Mouse (Mus musculus) urinary bladder, adult 18-20 months (tissue): ENCODE results near the gene Fhl2.
"Not testable (repeated sequence)": the region's sequence is repeated elsewhere in the genome, so short reads cannot be mapped to it uniquely, and the experiment has no call there.

Experiments
- DNase-seq, 2 experiments: peaks; one replicate each; pipeline ENCODE4 v3.0.0; 2022; ENCODE audit warnings: low spot score in 2 of 2, mixed read lengths in 2 of 2

The Fhl2 gene

GRCm38 (mm10) chr1:43150225-43150624, 46.6 kb downstream of the Fhl2 start:
- DNase-seq = no peak

GRCm38 (mm10) chr1:43147474-43147873, 49.3 kb downstream of the Fhl2 start:
- DNase-seq = no peak

GRCm38 (mm10) chr1:43145388-43145787, 51.4 kb downstream of the Fhl2 start:
- DNase-seq = peak in 1 of 2 experiments; percentile 13

GRCm38 (mm10) chr1:43144338-43144906, 52.4 kb downstream of the Fhl2 start:
- DNase-seq = no peak

GRCm38 (mm10) chr1:43143791-43144190, 53.0 kb downstream of the Fhl2 start:
- no peak for DNase-seq

DNA sequence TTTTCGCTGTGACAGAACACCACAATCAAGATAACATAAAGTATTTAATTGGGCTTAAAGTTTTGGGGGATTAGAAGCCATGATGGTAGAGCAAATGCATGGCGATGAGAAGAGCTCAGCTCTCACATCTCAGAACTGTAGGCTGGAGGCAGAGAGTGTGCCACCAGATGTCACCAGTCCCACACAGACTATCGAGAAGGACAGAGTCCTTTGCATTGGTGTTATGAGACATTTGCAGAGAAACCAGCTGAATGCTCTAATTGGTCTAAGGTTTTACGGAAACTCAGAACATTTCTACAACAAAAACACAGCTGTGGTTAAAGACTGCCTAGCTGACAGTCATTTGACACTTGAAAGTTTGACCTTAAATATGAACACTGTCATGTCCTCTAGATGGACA, 53.5 kb downstream of the Fhl2 start:
- DNase-seq = no peak

GRCm38 (mm10) chr1:43142849-43143248, 53.9 kb downstream of the Fhl2 start:
- DNase-seq = no peak

GRCm38 (mm10) chr1:43141555-43141961, 55.2 kb downstream of the Fhl2 start:
- no peak for DNase-seq

- peak; percentile 67 to 76 for DNase-seq
Observed at GRCm38 (mm10) chr1:43139587-43140266, 57.1 kb downstream of the Fhl2 start.

- no peak for DNase-seq
Observed at GRCm38 (mm10) chr1:43138268-43138812, 58.4 kb downstream of the Fhl2 start.

- no peak for DNase-seq
Observed at GRCm38 (mm10) chr1:43137334-43137733, 59.5 kb downstream of the Fhl2 start.

DNA sequence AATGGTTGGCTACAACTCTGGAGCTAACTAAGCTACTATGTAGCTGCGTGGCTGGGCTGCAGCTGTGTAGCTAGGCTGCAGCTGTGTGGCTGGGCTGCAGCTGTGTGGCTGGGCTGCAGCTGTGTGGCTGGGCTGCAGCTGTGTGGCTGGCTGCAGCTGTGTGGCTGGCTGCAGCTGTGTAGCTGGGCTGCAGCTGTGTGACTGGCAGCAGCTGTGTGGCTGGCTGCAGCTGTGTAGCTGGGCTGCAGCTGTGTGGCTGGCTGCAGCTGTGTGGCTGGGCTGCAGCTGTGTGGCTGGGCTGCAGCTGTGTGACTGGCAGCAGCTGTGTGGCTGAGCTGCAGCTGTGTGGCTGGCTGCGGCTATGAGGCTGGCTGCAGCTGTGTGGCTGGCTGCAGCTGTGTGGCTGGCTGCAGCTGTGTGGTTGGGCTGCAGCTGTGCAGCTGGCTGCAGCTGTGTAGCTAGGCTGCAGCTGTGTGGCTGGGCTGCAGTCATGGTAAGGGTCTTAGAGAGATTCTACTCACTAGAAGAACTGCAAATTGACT, 60.2 kb downstream of the Fhl2 start:
- not testable (repeated sequence) for DNase-seq

DNA sequence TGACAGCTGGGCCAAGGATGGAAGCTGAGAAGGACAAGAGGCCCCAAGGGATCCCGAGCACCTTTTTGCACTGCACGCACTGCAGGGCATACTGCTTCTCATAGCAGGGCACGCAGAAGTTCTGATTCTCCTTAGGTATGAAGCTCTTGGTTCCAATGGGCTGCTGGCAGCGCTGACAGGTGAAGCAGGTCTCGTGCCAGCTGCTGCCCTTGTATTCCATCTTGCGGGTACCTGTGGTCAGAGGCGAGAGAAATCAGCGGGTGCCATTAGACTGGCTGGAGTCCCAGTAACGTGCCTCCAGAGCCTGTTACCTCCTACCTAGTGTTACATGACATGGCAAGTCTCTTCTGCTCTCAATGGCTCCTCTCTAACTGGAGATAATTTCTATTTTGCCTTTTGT, 65.2 kb downstream of the Fhl2 start:
- no peak for DNase-seq

- no peak for DNase-seq
Observed at GRCm38 (mm10) chr1:43130219-43130981, 66.4 kb downstream of the Fhl2 start.

GRCm38 (mm10) chr1:43127820-43128610, 68.8 kb downstream of the Fhl2 start:
- DNase-seq = no peak

DNA sequence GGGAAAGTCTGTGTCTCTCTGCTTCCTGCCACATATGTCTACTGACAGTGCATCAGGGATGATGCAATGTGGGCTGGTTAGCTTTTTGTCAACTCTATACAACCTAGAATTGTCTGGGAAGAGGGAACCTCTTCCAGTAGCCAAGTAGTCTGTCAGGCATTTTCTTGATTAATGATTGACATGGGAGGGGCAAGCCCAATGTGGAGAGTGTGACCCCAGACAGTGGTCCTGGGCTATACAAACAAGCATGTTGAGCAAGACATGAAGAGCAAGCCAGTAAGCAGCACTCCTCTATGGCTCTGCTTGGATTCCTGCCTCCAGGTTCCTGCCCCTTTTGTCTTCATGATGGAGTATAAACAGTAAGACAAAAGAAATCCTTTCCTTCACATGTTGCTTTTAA, 69.6 kb downstream of the Fhl2 start:
- no peak for DNase-seq

- no peak for DNase-seq
Observed at GRCm38 (mm10) chr1:43124726-43125125, 72.1 kb downstream of the Fhl2 start.

- DNase-seq = no peak
Observed at GRCm38 (mm10) chr1:43122616-43123015, 74.2 kb downstream of the Fhl2 start.

DNA sequence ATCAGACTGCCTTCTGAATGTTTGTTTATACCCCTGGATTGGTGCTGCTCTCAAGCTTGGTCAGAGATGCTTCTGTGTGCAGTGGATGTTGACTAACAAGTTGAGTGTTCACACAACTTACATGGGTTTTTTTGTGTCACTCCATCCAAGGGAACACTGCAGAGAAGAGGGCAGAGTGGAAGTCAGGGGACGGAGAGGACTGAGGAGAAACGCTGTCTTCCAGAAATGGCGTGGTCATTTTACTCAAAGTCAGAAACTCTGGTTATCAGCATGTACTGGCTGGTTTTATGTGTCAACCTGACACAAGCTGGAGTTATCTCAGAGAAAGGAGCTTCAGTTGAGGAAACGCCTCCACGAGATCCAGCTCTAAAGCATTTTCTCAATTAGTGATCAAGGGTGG, 75.8 kb downstream of the Fhl2 start:
- DNase-seq = no peak

DNA sequence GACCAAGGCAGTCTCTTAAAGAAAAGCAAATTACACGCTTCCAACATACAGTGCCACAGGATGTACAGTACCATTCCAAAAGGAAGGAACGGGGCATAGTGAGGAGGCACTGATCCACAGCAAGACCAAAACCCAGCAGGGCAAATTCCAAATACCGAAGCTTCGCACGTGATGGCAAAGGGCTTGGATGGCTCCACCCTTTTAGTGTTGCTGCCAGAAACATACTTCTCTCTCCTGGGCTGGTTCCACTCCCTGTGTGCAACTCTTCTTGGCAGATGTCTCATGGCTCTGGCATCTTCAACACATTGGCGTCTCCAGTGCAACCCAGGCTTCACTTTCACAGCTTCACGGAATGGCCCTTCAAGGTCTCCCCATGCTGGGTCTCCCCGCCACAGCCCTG, 79.3 kb downstream of the Fhl2 start:
- DNase-seq = no peak

GRCm38 (mm10) chr1:43112882-43113281, 83.9 kb downstream of the Fhl2 start:
- peak in 1 of 2 experiments; percentile 11 for DNase-seq
